Mouse (Mus musculus): Measurements from ENCODE around the gene Cpa5. TPM values are rescaled to one million over a fixed set of nuclear protein-coding genes. Genes with fewer than 3 reads are reported as not detected.

Gene Cpa5
- polyA plus RNA-seq, 1 experiment, result not detected

DNA sequence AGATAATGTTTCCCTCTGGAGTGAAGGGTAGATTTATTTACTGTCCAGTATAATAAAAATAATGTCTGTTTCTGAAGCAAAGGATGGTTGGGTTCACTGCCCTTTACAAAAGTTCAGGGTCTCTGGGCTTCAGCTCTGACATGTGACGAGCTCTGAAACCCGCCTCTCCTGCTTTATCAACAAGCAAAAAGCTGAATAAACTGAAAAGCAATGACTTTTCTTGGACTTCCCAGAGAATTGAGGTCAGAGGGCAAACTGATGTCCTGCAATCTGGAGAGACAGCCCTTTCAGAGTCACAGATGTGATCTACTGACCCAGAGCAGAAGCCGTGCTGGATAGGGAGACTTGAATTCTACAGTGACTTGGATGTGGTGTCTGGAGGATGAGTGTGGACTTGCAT, 10.8 kb upstream of the Cpa5 start:
- no peak for TF ChIP-seq FLI1 (IDR thresholded peaks at IDR 0.05; ENCODE audit: low read length)
- TF ChIP-seq GATA1 (IDR thresholded peaks at IDR 0.05; ENCODE audit: borderline replicate concordance, low read length), result no peak
- Histone ChIP-seq H3K4me1 (no peaks in the 10 kb centered on the region), H3K4me3 (replicated peaks) (no peak overlapping the region)

GRCm38 (mm10) chr6:30600995-30601394, 9.8 kb upstream of the Cpa5 start:
- TF ChIP-seq GATA1 (IDR thresholded peaks at IDR 0.05; ENCODE audit: borderline replicate concordance, low read length) (no peak), FLI1 (IDR thresholded peaks at IDR 0.05; ENCODE audit: low read length) (no peak)
- H3K36me3 ChIP-seq (replicated peaks; ENCODE audit: low read length), result no peaks in the 10 kb centered on the region
- peaks cover 35% of the 10 kb centered on the region for H3K27me3 ChIP-seq (replicated peaks)
- no peaks in the 10 kb centered on the region for H3K9me3 ChIP-seq
- no peak overlapping the region for H3K4me3 ChIP-seq (replicated peaks)
- H3K4me1 ChIP-seq, result no peaks in the 10 kb centered on the region

More for the DNA sequence above, 10.8 kb upstream of the Cpa5 start:
- H3K9me3 ChIP-seq, result no peaks in the 10 kb centered on the region
- no peaks in the 10 kb centered on the region for H3K36me3 ChIP-seq (replicated peaks; ENCODE audit: low read length)
- peaks cover 35% of the 10 kb centered on the region for H3K27me3 ChIP-seq (replicated peaks)

DNA sequence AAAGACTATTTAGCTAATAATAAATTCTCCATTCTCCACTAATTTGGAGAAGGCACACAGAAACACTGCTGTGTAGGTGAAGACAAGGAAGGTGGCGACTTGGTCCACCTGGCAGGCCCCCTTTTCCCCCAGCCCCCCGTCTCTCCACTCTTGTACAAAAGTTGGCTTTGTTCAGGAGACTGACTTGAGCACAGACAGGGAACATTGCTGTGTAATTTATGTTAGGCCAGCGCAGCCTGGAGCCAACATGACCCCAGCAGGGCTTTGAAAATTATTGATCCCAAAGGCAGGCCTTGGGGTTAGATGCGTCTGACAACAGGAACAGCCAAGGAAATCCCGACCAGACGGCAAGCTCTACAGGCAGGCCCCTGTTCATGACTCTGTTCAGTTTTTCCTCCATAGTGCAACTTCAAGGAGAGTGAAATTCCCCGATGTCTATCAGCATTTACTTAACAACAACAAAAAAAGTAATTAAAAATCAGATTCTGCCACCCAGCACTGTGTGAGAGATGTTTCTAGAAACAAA, 6.4 kb upstream of the Cpa5 start:
- Histone ChIP-seq H3K4me3 (replicated peaks) (no peak overlapping the region), H3K36me3 (replicated peaks; ENCODE audit: low read length) (no peaks in the 10 kb centered on the region), H3K27me3 (replicated peaks) (peaks cover 23% of the 10 kb centered on the region), H3K9me3 (no peaks in the 10 kb centered on the region), H3K4me1 (no peaks in the 10 kb centered on the region)
- TF ChIP-seq FLI1 (IDR thresholded peaks at IDR 0.05; ENCODE audit: low read length) (no peak), GATA1 (IDR thresholded peaks at IDR 0.05; ENCODE audit: borderline replicate concordance, low read length) (no peak)

DNA sequence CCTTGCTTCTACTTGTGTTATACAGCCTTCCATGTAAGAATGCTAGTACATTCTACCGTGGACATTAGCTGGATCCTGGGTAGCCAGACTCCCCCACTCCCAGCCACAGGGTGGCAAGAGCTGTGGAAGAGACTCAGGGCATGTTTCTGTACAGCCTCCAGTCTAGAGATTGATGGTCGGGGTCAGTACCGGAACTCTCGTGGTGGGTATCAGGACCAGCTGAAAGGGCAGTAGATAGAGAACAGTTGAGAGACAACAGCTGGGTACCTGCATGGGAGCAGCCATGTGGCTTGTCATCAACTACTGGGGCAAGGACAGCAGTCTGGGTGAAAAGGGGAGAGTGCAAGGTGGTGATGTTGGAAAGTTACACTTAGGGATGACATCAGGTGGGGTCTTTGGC, 5.7 kb upstream of the Cpa5 start:
- H3K4me1 ChIP-seq, result no peaks in the 10 kb centered on the region
- no peak overlapping the region for H3K4me3 ChIP-seq (replicated peaks)
- TF ChIP-seq FLI1 (IDR thresholded peaks at IDR 0.05; ENCODE audit: low read length), result no peak
- TF ChIP-seq GATA1 (IDR thresholded peaks at IDR 0.05; ENCODE audit: borderline replicate concordance, low read length), result no peak
- H3K9me3 ChIP-seq, result no peaks in the 10 kb centered on the region
- peaks cover 23% of the 10 kb centered on the region for H3K27me3 ChIP-seq (replicated peaks)
- no peaks in the 10 kb centered on the region for H3K36me3 ChIP-seq (replicated peaks; ENCODE audit: low read length)

- TF ChIP-seq FLI1 (IDR thresholded peaks at IDR 0.05; ENCODE audit: low read length), result no peak
- no peak for TF ChIP-seq GATA1 (IDR thresholded peaks at IDR 0.05; ENCODE audit: borderline replicate concordance, low read length)
- H3K27me3 ChIP-seq (replicated peaks), result peaks cover 24% of the 10 kb centered on the region
- no peaks in the 10 kb centered on the region for H3K36me3 ChIP-seq (replicated peaks; ENCODE audit: low read length)
- no peaks in the 10 kb centered on the region for H3K9me3 ChIP-seq
- H3K4me1 ChIP-seq, result no peaks in the 10 kb centered on the region
- no peak overlapping the region for H3K4me3 ChIP-seq (replicated peaks)
Measured at GRCm38 (mm10) chr6:30605672-30606071, 5.1 kb upstream of the Cpa5 start.

- Histone ChIP-seq H3K9me3 (no peaks in the 10 kb centered on the region), H3K27me3 (replicated peaks) (peaks cover 58% of the 10 kb centered on the region), H3K4me1 (no peaks in the 10 kb centered on the region; the same call in 1 of the 2 replicates), H3K4me3 (replicated peaks) (no peak overlapping the region), H3K36me3 (replicated peaks; ENCODE audit: low read length) (no peaks in the 10 kb centered on the region)
- TF ChIP-seq FLI1 (IDR thresholded peaks at IDR 0.05; ENCODE audit: low read length), result no peak
- no peak for TF ChIP-seq GATA1 (IDR thresholded peaks at IDR 0.05; ENCODE audit: borderline replicate concordance, low read length)
Measured at GRCm38 (mm10) chr6:30611212-30611611, 402 bp downstream of the Cpa5 start.

DNA sequence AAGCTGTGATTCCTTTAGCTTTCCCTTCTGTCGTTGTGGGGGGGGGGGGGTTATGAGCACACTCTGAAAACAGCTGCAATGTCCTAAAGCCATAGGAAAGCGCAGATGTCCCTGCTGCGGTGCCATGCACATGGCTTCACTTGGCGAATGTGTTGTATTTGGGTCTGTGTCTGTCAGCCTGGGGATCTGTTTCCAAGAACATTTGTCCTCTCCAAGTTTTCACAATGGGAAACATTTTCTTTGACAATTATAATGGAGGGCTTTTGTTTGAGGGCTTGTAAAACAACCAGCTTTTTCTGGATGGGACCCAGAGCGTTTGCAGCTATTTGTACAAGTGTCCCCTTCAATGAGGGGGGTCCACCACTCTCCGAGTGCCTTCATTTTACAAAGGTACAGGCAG, 3.4 kb downstream of the Cpa5 start:
- Histone ChIP-seq H3K4me3 (replicated peaks) (no peak overlapping the region), H3K36me3 (replicated peaks; ENCODE audit: low read length) (no peaks in the 10 kb centered on the region), H3K4me1 (peaks cover 16% of the 10 kb centered on the region), H3K27me3 (replicated peaks) (peaks cover 84% of the 10 kb centered on the region), H3K9me3 (no peaks in the 10 kb centered on the region)
- no peak for TF ChIP-seq FLI1 (IDR thresholded peaks at IDR 0.05; ENCODE audit: low read length)
- no peak for TF ChIP-seq GATA1 (IDR thresholded peaks at IDR 0.05; ENCODE audit: borderline replicate concordance, low read length)

DNA sequence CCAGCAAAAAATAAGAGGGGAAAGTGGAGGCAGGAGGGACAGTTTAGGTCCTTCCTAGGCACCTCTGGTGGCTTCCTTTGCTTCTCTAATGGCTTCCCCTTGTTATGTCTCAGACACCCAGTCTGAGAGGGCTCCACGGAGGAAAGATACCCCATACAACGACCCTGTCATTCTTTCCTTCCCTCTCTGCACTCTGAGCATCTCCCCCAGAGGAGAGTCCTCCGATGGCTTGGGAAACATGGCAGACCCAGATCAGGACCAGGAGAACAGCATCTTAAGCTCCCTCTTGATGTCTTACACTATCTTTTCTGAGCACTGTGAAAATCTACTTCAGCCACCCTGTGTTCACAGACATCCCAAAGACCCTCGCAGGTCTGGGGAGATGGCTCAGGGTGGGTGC, 4.9 kb downstream of the Cpa5 start:
- peaks cover 94% of the 10 kb centered on the region for H3K27me3 ChIP-seq (replicated peaks)
- peaks cover 16% of the 10 kb centered on the region for H3K4me1 ChIP-seq
- no peak overlapping the region for H3K4me3 ChIP-seq (replicated peaks)
- H3K9me3 ChIP-seq, result no peaks in the 10 kb centered on the region
- TF ChIP-seq GATA1 (IDR thresholded peaks at IDR 0.05; ENCODE audit: borderline replicate concordance, low read length) (no peak), FLI1 (IDR thresholded peaks at IDR 0.05; ENCODE audit: low read length) (no peak)
- H3K36me3 ChIP-seq (replicated peaks; ENCODE audit: low read length), result no peaks in the 10 kb centered on the region

- no peaks in the 10 kb centered on the region for H3K36me3 ChIP-seq (replicated peaks; ENCODE audit: low read length)
- H3K4me1 ChIP-seq, result peaks cover 16% of the 10 kb centered on the region
- no peaks in the 10 kb centered on the region for H3K9me3 ChIP-seq
- no peak for TF ChIP-seq GATA1 (IDR thresholded peaks at IDR 0.05; ENCODE audit: borderline replicate concordance, low read length)
- no peak for TF ChIP-seq FLI1 (IDR thresholded peaks at IDR 0.05; ENCODE audit: low read length)
- H3K4me3 ChIP-seq (replicated peaks), result no peak overlapping the region
- peaks cover 95% of the 10 kb centered on the region for H3K27me3 ChIP-seq (replicated peaks)
Measured at GRCm38 (mm10) chr6:30616491-30616941, 5.7 kb downstream of the Cpa5 start.

GRCm38 (mm10) chr6:30617020-30617958, 6.5 kb downstream of the Cpa5 start:
- no peak for TF ChIP-seq GATA1 (IDR thresholded peaks at IDR 0.05; ENCODE audit: borderline replicate concordance, low read length)
- no peak for TF ChIP-seq FLI1 (IDR thresholded peaks at IDR 0.05; ENCODE audit: low read length)
- peak overlapping the region; percentile 85 for H3K4me3 ChIP-seq (replicated peaks)
- no peaks in the 10 kb centered on the region for H3K36me3 ChIP-seq (replicated peaks; ENCODE audit: low read length)
- H3K27me3 ChIP-seq (replicated peaks), result peaks cover 92% of the 10 kb centered on the region
- no peaks in the 10 kb centered on the region for H3K9me3 ChIP-seq
- H3K4me1 ChIP-seq, result peaks cover 16% of the 10 kb centered on the region
